Mouse (Mus musculus) activated CD4-positive, CD25-positive, alpha-beta regulatory T cell, adult 4 months (primary cell): ENCODE results near the gene Myadm. TPM values are rescaled to one million over a fixed set of nuclear protein-coding genes. Genes with fewer than 3 reads are reported as not detected.
A peak's percentile ranks its signal among the peaks of the same experiment; 100 is the strongest.
"Not testable (repeated sequence)": the region's sequence is repeated elsewhere in the genome, so short reads cannot be mapped to it uniquely, and the experiment has no call there.

Source experiments
- ATAC-seq: one replicate; pipeline ENCODE4 v1.8.0; 2017
- polyA plus RNA-seq, 2 experiments: library from polyadenylated mRNA; unstranded; fragments of 100-300 nt; shearing (Covaris generic); gene quantifications; one replicate each; pipeline ENCODE4 v1.2.1; 2017

Myadm gene
- 10 to 100 TPM in 1 of 2 experiments, 1 to 10 TPM in 1; 4.1 to 10.4 TPM for polyA plus RNA-seq

- ATAC-seq = peak; percentile 56
Observed at GRCm38 (mm10) chr7:3288976-3289970, at the start of gene Myadm, which contains the start of gene Prkcg. Myadm (plus strand) TSS chr7:3289080. Prkcg (plus strand) TSS chr7:3289179.

- no peak for ATAC-seq
Observed at GRCm38 (mm10) chr7:3239193-3239592, 49.7 kb upstream of the Myadm start.

- ATAC-seq = no peak
Observed at GRCm38 (mm10) chr7:3260701-3261100, 28.2 kb upstream of the Myadm start.

GRCm38 (mm10) chr7:3261446-3261845, 27.4 kb upstream of the Myadm start:
- no peak for ATAC-seq

- no peak for ATAC-seq
Observed at GRCm38 (mm10) chr7:3262789-3263188, 26.1 kb upstream of the Myadm start.

GRCm38 (mm10) chr7:3264390-3265022, 24.4 kb upstream of the Myadm start:
- no peak for ATAC-seq

GRCm38 (mm10) chr7:3265311-3265710, 23.6 kb upstream of the Myadm start:
- no peak for ATAC-seq

GRCm38 (mm10) chr7:3267261-3267660, 21.6 kb upstream of the Myadm start:
- ATAC-seq = no peak

- ATAC-seq = no peak
Observed at GRCm38 (mm10) chr7:3267888-3268287, 21.0 kb upstream of the Myadm start.

- no peak for ATAC-seq
Observed at GRCm38 (mm10) chr7:3268291-3268690, 20.6 kb upstream of the Myadm start.

- ATAC-seq = no peak
Observed at GRCm38 (mm10) chr7:3272206-3272605, 16.7 kb upstream of the Myadm start.

- ATAC-seq = no peak
Observed at GRCm38 (mm10) chr7:3275455-3276170, 13.3 kb upstream of the Myadm start.

GRCm38 (mm10) chr7:3276781-3277180, 12.1 kb upstream of the Myadm start:
- ATAC-seq = not testable (repeated sequence)

- ATAC-seq = no peak
Observed at GRCm38 (mm10) chr7:3280080-3280653, 8.7 kb upstream of the Myadm start.

GRCm38 (mm10) chr7:3280654-3281153, 8.2 kb upstream of the Myadm start:
- ATAC-seq = no peak

GRCm38 (mm10) chr7:3281741-3282140, 7.1 kb upstream of the Myadm start:
- ATAC-seq = no peak

GRCm38 (mm10) chr7:3283081-3283875, 5.6 kb upstream of the Myadm start:
- ATAC-seq = no peak

- ATAC-seq = no peak
Observed at GRCm38 (mm10) chr7:3284604-3285003, 4.3 kb upstream of the Myadm start.

GRCm38 (mm10) chr7:3286036-3286435, 2.8 kb upstream of the Myadm start:
- no peak for ATAC-seq

- ATAC-seq = no peak
Observed at GRCm38 (mm10) chr7:3287186-3287585, 1.7 kb upstream of the Myadm start.

- peak; percentile 86 for ATAC-seq
Observed at GRCm38 (mm10) chr7:3290257-3291033, 1.6 kb downstream of the Myadm start.
